Mouse (Mus musculus) neural tube, embryonic 14.5 days (tissue): ENCODE measurements around the gene Megf8. TPM values are rescaled to one million over a fixed set of nuclear protein-coding genes. Genes with fewer than 3 reads are reported as not detected.

Experiments used
- ATAC-seq: fragments of 200-750 bp; cut with Nextera tagmentation; 2 replicates; pipeline ENCODE4 v1.8.0; 2017; ENCODE audit warnings: low read depth, mild to moderate bottlenecking, moderate TSS enrichment, moderate library complexity
- H3K27ac ChIP-seq: fragments of 300-500 bp; sonication (generic); 2 replicates; pipeline ENCODE4 v1.5.1; 2014; ENCODE audit warnings: low read depth, mild to moderate bottlenecking, control low read depth, low read length, moderate library complexity, mixed read lengths
- H3K27me3 ChIP-seq: fragments of 300-500 bp; sonication (generic); 2 replicates; pipeline ENCODE4 v1.6.1; 2014; ENCODE audit warnings: low read length; ENCODE audit not compliant: control insufficient read depth, insufficient read depth
- H3K36me3 ChIP-seq: fragments of 300-500 bp; sonication (generic); 2 replicates; pipeline ENCODE4 v1.6.1; 2014; ENCODE audit warnings: low read length, mixed read lengths; ENCODE audit not compliant: control insufficient read depth, insufficient read depth
- H3K4me1 ChIP-seq: fragments of 300-500 bp; sonication (generic); 2 replicates; pipeline ENCODE4 v1.6.1; 2014; ENCODE audit warnings: low read length; ENCODE audit not compliant: control insufficient read depth, insufficient read depth
- H3K4me2 ChIP-seq: fragments of 300-500 bp; sonication (generic); 2 replicates; pipeline ENCODE4 v1.6.1; 2014; ENCODE audit warnings: mild to moderate bottlenecking, low read depth, low read length, control low read depth
- H3K4me3 ChIP-seq: fragments of 300-500 bp; sonication (generic); 2 replicates; pipeline ENCODE4 v1.5.1; 2014; ENCODE audit warnings: low read depth, low read length, control low read depth, mixed read lengths
- H3K9ac ChIP-seq: fragments of 300-500 bp; sonication (generic); replicated peaks from 2 replicates; pipeline ENCODE4 v1.6.1; 2014; ENCODE audit warnings: low read depth, mild to moderate bottlenecking, control low read depth, low read length, mixed read lengths
- H3K9me3 ChIP-seq: fragments of 300-500 bp; sonication (generic); 2 replicates; pipeline ENCODE4 v1.6.1; 2016; ENCODE audit warnings: low read length; ENCODE audit not compliant: control insufficient read depth
- WGBS: fragments of 180-500 bp; shearing (Covaris S2); extraction: QIAGEN DNeasy Blood & Tissue Kit; methylation state at CpG from one replicate; pipeline ENCODE4 v1.1.7; 2014; 5-methylcytosine and 5-hydroxymethylcytosine counted together
- polyA plus RNA-seq: library from polyadenylated mRNA; unstranded; fragments of >200 nt; fragmentation: Nextera tagmentation; extraction: Ambion mirVana; gene quantifications from 2 replicates; pipeline ENCODE4 v1.2.1, GENCODE M21; 2014

Gene Megf8
- polyA plus RNA-seq, 1 experiment from 2014 or later = 22.6 TPM

- 61% methylated on average over 7 of the region's 7 CpGs for WGBS
- H3K9me3 ChIP-seq = no peaks in the 10 kb centered on the region
- H3K27me3 ChIP-seq = no peaks in the 10 kb centered on the region
- peak overlapping the region; percentile 6; the same call in 1 of the 2 replicates for H3K27ac ChIP-seq
- no peak for ATAC-seq
- H3K36me3 ChIP-seq = peaks cover 73% of the 10 kb centered on the region
- no peak overlapping the region for H3K4me2 ChIP-seq
- no peak overlapping the region for H3K9ac ChIP-seq
- H3K4me3 ChIP-seq = no peak overlapping the region
- H3K4me1 ChIP-seq = peaks cover 15% of the 10 kb centered on the region
Observed at GRCm38 (mm10) chr7:25292107-25292506, 24.9 kb upstream of the Megf8 start.

GRCm38 (mm10) chr7:25293191-25293739 lies 23.7 kb upstream of the Megf8 start:
- no peak overlapping the region for H3K9ac ChIP-seq
- H3K9me3 ChIP-seq = no peaks in the 10 kb centered on the region
- WGBS = 80% methylated on average over 10 of the region's 10 CpGs
- no peak overlapping the region for H3K4me2 ChIP-seq
- H3K4me1 ChIP-seq = peaks cover 17% of the 10 kb centered on the region
- ATAC-seq = no peak
- H3K27ac ChIP-seq = no peak overlapping the region
- peaks cover 62% of the 10 kb centered on the region for H3K36me3 ChIP-seq
- H3K4me3 ChIP-seq = no peak overlapping the region
- H3K27me3 ChIP-seq = no peaks in the 10 kb centered on the region

DNA sequence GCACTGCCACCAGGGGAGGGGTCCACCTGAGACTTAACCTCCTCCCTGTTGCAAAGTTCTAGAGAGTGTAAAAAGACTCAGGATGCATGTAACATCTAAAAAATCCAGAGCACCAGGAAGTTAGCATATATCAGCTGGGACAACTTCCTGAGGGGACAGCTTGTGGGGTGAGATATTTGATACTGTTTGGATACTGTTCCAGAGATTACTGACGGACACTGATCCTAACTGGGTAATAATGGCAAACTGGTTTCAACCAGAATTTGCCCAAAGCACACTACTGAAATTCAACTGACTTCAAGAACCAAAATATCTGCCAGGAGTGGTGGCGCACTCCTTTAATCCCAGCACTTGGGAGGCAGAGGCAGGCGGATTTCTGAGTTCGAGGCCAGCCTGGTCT lies 22.5 kb upstream of the Megf8 start:
- H3K27ac ChIP-seq = no peak overlapping the region
- H3K4me1 ChIP-seq = peaks cover 17% of the 10 kb centered on the region

DNA sequence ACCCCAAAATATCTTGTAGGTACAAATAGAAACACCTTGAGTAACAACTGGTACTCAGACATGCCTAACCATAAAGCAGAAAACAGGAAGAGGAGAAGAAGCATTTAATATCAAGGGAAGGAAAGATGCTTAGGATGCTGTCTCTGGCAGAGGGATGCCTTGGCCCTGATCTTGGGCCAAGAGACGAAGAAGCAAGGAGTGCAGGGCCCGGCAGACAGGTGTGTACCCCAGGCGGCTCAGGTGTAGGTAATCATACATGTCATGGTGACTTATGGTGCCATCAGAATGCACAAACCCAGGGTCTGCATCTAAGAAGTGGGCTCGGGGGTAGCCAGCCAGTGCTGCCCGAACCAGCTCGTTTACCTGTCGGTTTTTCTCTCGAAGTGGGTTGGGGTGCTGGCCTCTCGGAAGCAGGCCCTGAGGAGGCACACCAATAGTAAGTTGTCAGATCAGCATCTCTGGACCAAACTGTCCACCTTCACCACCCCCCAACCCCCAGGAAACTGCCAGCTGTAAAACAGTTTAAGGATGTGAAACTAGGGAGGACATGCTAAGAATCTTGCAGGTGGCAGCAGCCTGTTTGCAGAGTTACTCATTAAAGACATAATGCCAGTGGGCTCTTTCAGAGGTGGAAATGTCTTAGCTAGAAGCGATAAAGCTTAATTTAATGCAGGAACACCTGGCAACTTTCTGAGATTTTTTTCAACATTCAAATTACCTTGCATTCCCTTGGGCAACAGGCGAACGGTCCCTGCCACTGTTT lies 21.8 kb upstream of the Megf8 start:
- Histone ChIP-seq H3K27me3 (no peaks in the 10 kb centered on the region), H3K27ac (no peak overlapping the region), H3K9me3 (no peaks in the 10 kb centered on the region), H3K4me3 (no peak overlapping the region), H3K4me2 (no peak overlapping the region), H3K4me1 (peaks cover 17% of the 10 kb centered on the region), H3K9ac (no peak overlapping the region), H3K36me3 (peaks cover 44% of the 10 kb centered on the region)
- no peak for ATAC-seq
- WGBS = 87% methylated on average over 12 of the region's 12 CpGs

More for the DNA sequence above, 22.5 kb upstream of the Megf8 start:
- no peaks in the 10 kb centered on the region for H3K27me3 ChIP-seq
- peaks cover 49% of the 10 kb centered on the region for H3K36me3 ChIP-seq
- 91% methylated on average over 4 of the region's 4 CpGs for WGBS
- no peaks in the 10 kb centered on the region for H3K9me3 ChIP-seq
- no peak for ATAC-seq
- no peak overlapping the region for H3K4me2 ChIP-seq
- H3K4me3 ChIP-seq = no peak overlapping the region
- no peak overlapping the region for H3K9ac ChIP-seq

GRCm38 (mm10) chr7:25296945-25297453 lies 20.0 kb upstream of the Megf8 start:
- WGBS = under 1% methylated on average over 21 of the region's 21 CpGs
- no peaks in the 10 kb centered on the region for H3K9me3 ChIP-seq
- H3K4me2 ChIP-seq = peak overlapping the region; percentile 78
- H3K4me3 ChIP-seq = peak overlapping the region; percentile 55
- peak overlapping the region; percentile 75 for H3K9ac ChIP-seq
- H3K4me1 ChIP-seq = peaks cover 17% of the 10 kb centered on the region
- ATAC-seq = no peak
- H3K27me3 ChIP-seq = no peaks in the 10 kb centered on the region
- H3K36me3 ChIP-seq = peaks cover 30% of the 10 kb centered on the region
- peak overlapping the region; percentile 97 for H3K27ac ChIP-seq

- WGBS = under 1% methylated on average over 52 of the region's 52 CpGs
- H3K4me1 ChIP-seq = peaks cover 17% of the 10 kb centered on the region
- peak within 1 kb of the TSS; percentile 78 for H3K4me2 ChIP-seq
- H3K27me3 ChIP-seq = no peaks in the 10 kb centered on the region
- H3K4me3 ChIP-seq = peak within 1 kb of the TSS; percentile 55
- H3K9me3 ChIP-seq = no peaks in the 10 kb centered on the region
- peak within 1 kb of the TSS; percentile 97 for H3K27ac ChIP-seq
- H3K9ac ChIP-seq = peak within 1 kb of the TSS; percentile 75
- H3K36me3 ChIP-seq = peaks cover 23% of the 10 kb centered on the region
- ATAC-seq = peak; percentile 94
Observed at GRCm38 (mm10) chr7:25297454-25298325, 19.3 kb upstream of the Megf8 start, which contains the start of gene Pafah1b3. Gene Pafah1b3 (minus strand): TSS chr7:25297986.

- peak within 1 kb of the TSS; percentile 4; the same call in 1 of the 2 replicates for H3K4me2 ChIP-seq
- ATAC-seq = no peak
Observed at GRCm38 (mm10) chr7:25301063-25301462, 15.9 kb upstream of the Megf8 start, which contains the start of gene Prr19. Gene Prr19 (plus strand): TSS chr7:25301411.

DNA sequence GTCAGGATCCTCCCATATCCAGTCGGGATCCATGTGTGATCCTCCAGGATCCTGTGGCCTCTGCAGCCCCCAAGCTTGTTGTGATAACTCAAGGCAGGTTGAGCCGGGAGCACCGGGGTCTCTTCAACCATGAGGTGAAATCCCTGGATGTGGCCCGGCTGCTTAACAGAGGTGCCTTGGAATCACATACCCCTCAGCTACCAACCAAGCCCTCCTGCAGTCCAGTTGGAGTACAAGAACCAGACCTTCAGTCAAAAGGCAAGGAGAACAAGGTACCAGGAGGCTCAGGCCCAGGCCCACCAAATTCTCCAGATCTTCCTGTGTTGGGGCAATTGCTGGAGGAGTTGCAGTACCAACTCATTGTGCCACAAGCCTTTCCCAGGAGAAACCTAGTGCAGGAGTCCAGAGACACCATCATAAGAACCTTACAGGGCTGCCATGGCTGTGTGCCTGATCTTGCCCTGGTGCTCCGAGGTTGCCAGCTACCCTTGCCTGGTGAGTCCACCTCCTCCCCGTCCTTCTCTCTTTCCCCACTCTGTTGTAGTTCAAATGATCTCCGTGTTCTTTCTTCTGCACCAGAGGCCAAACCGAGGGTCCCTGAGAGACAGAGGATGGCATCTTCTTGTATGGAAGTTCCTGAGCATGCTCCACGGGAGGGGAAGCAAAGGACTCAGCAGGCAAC lies 13.8 kb upstream of the Megf8 start:
- no peak for ATAC-seq
- Histone ChIP-seq H3K27ac (no peak overlapping the region), H3K36me3 (no peaks in the 10 kb centered on the region), H3K4me1 (peaks cover 8% of the 10 kb centered on the region; the same call in 1 of the 2 replicates), H3K27me3 (no peaks in the 10 kb centered on the region), H3K4me3 (no peak overlapping the region), H3K4me2 (no peak overlapping the region), H3K9ac (no peak overlapping the region), H3K9me3 (no peaks in the 10 kb centered on the region)
- 69% methylated on average over 9 of the region's 9 CpGs for WGBS

More at GRCm38 (mm10) chr7:25301063-25301462, 15.9 kb upstream of the Megf8 start, which contains the start of gene Prr19:
- Histone ChIP-seq H3K4me1 (peaks cover 16% of the 10 kb centered on the region), H3K9me3 (no peaks in the 10 kb centered on the region), H3K27ac (no peak within 1 kb of the TSS), H3K27me3 (no peaks in the 10 kb centered on the region), H3K4me3 (no peak within 1 kb of the TSS), H3K36me3 (no peaks in the 10 kb centered on the region), H3K9ac (no peak within 1 kb of the TSS)
- WGBS = 58% methylated on average over 19 of the region's 19 CpGs
